Mouse (Mus musculus) central nervous system, embryonic 11.5 days (tissue): ENCODE data around the gene Mex3a. TPM values are rescaled to one million over a fixed set of nuclear protein-coding genes. Genes with fewer than 3 reads are reported as not detected.

ENCODE experiments used
- polyA plus RNA-seq: library from polyadenylated mRNA; depleted of rRNA; stranded (reverse); fragments of >200 nt; gene quantifications from 2 replicates; pipeline ENCODE4 v1.2.3, GENCODE M21; 2012; rRNA removed

Gene Mex3a
- 70.1 and 73.6 TPM in 2 replicates for polyA plus RNA-seq

GRCm38 (mm10) chr3:88532299-88532674, at the start of gene Mex3a:
Mex3a (plus strand) TSS chr3:88532395.

DNA sequence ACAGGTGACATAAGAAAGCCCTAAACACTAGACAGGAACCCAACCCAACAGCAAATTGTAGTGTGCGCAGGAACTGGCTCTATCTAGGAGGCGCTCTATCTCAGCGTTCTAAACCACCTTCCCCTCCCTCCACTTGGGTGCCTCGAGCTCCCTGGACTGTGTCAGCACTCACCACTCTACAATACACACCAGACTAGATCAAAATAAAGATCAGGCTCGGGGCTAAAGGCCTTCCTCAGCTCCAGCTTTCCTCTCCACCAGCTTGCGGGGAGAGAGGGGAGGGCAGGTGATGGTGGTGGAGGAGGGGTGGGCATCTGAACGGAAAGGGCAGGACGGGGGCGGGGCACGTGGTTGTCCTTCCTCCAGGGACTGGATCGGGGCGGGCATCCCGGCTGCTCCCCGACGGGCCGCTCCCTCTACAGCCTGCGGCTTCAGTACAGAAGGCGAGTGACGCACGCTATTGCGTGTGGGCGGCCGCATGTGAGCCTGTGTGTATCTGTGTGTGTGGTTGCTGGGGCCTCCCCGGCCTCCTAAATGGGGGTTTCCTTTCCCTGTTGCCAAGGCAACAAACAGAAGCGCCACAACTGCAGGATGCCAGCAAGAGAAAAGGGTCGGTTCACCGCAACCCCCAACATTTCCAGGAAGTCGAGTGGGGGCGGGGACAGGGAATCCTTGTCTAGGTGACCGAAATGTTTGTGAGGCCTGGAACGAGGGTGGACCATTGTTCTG, 22.3 kb upstream of the Mex3a start, which contains the start of gene Lmna:
Gene Lmna, minus strand, starts transcription at position 265 of the 729 bp plus-strand sequence.

DNA sequence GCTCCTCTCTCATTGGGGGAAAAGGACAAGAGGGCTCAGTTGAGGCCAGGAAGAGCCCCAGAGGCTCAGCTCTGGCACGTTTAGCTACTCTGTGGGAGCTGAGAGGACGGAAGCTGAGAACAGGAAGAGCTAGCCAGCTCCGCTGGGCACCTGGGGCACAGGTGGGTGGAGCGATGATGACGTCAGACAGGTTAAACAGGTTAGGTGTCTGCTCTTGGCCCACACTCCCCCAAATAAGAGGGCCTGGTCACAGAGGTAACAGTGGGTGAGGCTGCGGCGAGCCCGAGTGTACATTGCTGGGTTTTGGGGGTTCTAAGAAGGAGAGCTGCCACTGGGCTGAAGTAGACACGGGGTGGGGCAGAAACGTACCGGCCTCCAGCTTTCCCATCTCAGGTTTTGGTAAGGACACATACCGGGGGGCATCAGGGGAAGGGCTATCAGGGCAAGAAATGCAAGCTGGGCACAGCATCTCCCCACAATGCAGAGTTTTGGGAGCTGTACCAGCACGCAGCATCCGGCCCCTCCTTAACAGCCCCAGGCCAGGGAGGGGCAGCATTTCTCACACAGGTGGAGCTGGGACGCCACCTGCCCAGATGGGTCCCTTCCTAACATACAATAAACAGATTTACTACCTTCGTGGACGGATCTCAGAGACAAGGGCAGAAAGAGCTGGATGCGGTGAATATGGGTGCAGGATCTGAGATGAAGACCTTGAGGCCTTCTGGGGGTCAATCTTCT, 16.2 kb downstream of the Mex3a start, which contains the start of gene Rab25:
Gene Rab25, minus strand, starts transcription at position 121 of the 738 bp plus-strand sequence.

GRCm38 (mm10) chr3:88552676-88553524, 20.7 kb downstream of the Mex3a start, which contains the start of gene Lamtor2:
Lamtor2 (minus strand) TSS chr3:88553074.

DNA sequence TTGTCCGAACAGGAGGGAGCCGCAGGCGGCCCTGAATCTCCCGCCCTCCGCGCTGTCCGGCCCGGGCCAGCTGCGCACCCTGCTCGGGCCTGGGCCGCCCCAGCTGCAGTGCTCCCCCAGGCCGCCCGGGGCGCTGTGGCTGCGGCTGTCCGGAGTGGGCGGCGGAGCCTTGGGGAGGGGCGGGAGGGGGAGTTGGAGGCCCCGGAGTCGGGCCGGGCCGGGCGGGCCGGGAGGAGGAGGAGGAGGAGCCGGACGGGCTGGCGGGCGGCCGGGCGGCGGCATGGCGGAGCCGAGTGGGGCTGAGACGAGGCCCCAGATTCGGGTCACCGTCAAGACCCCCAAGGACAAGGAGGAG, 21.3 kb downstream of the Mex3a start, which contains the start of gene Ubqln4:
Gene Ubqln4, plus strand, starts transcription at position 234 of the 355 bp plus-strand sequence.

GRCm38 (mm10) chr3:88575540-88575939, 43.3 kb downstream of the Mex3a start, which contains the start of gene Ssr2:
Ssr2 (plus strand) TSS chr3:88575876.

Other genes with a start within 250 kb of the Mex3a start
- gene Gm38392, start 245.2 kb upstream of the Mex3a start, polyA plus RNA-seq: 0.15 and 0.20 TPM in 2 replicates
- gene Tsacc, start 235.4 kb upstream of the Mex3a start, polyA plus RNA-seq: 3.8 and 6.7 TPM in 2 replicates
- 479 and 533 TPM in 2 replicates for gene Cct3, start 235.3 kb upstream of the Mex3a start, polyA plus RNA-seq
- 55.2 and 76.1 TPM in 2 replicates for gene Glmp, start 207.4 kb upstream of the Mex3a start, polyA plus RNA-seq
- gene Tmem79, start 196.2 kb upstream of the Mex3a start, polyA plus RNA-seq: 2.0 TPM in 2 replicates
- 111 and 112 TPM in 2 replicates for gene Smg5, start 196.1 kb upstream of the Mex3a start, polyA plus RNA-seq
- gene Paqr6, start 167.8 kb upstream of the Mex3a start, polyA plus RNA-seq: 1.4 and 1.9 TPM in 2 replicates
- gene Bglap3, start 159.7 kb upstream of the Mex3a start, polyA plus RNA-seq: 0.06 and 0.25 TPM in 2 replicates
- gene Bglap2, start 153.7 kb upstream of the Mex3a start, polyA plus RNA-seq: not detected in 2 replicates
- gene Bglap, start 147.9 kb upstream of the Mex3a start, polyA plus RNA-seq: 0.20 and 1.0 TPM in 2 replicates
- gene Pmf1, start 122.1 kb upstream of the Mex3a start, polyA plus RNA-seq: 105 and 106 TPM in 2 replicates
- 16.7 and 19.8 TPM in 2 replicates for gene Slc25a44, start 107.3 kb upstream of the Mex3a start, polyA plus RNA-seq
- gene Sema4a, start 71.2 kb upstream of the Mex3a start, polyA plus RNA-seq: 10.6 and 14.6 TPM in 2 replicates
- gene Lmna, start 22.4 kb upstream of the Mex3a start, polyA plus RNA-seq: 22.5 and 24.7 TPM in 2 replicates
- gene Rab25, start 15.9 kb downstream of the Mex3a start, polyA plus RNA-seq: 1.7 and 2.1 TPM in 2 replicates
- gene Lamtor2, start 20.7 kb downstream of the Mex3a start, polyA plus RNA-seq: 95.0 and 115 TPM in 2 replicates
- gene Ubqln4, start 21.4 kb downstream of the Mex3a start, polyA plus RNA-seq: 88.6 and 105 TPM in 2 replicates
- gene Ssr2, start 43.5 kb downstream of the Mex3a start, polyA plus RNA-seq: 170 and 215 TPM in 2 replicates
- gene Arhgef2, start 73.6 kb downstream of the Mex3a start, polyA plus RNA-seq: 89.1 and 124 TPM in 2 replicates
- not detected in 2 replicates for gene Rxfp4, start 120.7 kb downstream of the Mex3a start, polyA plus RNA-seq
- gene Khdc4, start 153.4 kb downstream of the Mex3a start, polyA plus RNA-seq: 130 and 150 TPM in 2 replicates
- 31.5 and 41.5 TPM in 2 replicates for gene Rit1, start 184.4 kb downstream of the Mex3a start, polyA plus RNA-seq
- gene Syt11, start 242.8 kb downstream of the Mex3a start, polyA plus RNA-seq: 86.4 and 129 TPM in 2 replicates